Mouse (Mus musculus) forebrain, postnatal 0 days (tissue): ENCODE results near the gene Arnt2. TPM values are rescaled to one million over a fixed set of nuclear protein-coding genes. Genes with fewer than 3 reads are reported as not detected.

ENCODE experiments used
- ATAC-seq: fragments of 200-750 bp; cut with Nextera tagmentation; 2 replicates; pipeline ENCODE4 v1.8.0; 2017; ENCODE audit warnings: mild to moderate bottlenecking, moderate library complexity
- DNase-seq: peaks from one replicate; pipeline ENCODE4 v3.0.0-alpha.2; 2015
- H3K27ac ChIP-seq: fragments of 300-500 bp; sonication (generic); 2 replicates; pipeline ENCODE4 v1.5.1; 2014; ENCODE audit warnings: low read depth, mild to moderate bottlenecking, antibody characterized with exemption, low read length, moderate library complexity, mixed read lengths
- H3K27me3 ChIP-seq: fragments of 300-500 bp; sonication (generic); 2 replicates; pipeline ENCODE4 v1.6.1; 2014; ENCODE audit warnings: mild to moderate bottlenecking, low read length, mixed read lengths; ENCODE audit not compliant: insufficient read depth
- H3K36me3 ChIP-seq: fragments of 300-500 bp; sonication (generic); 2 replicates; pipeline ENCODE4 v1.6.1; 2014; ENCODE audit warnings: mild to moderate bottlenecking, moderate library complexity; ENCODE audit not compliant: insufficient read depth
- H3K4me1 ChIP-seq: fragments of 300-500 bp; sonication (generic); 2 replicates; pipeline ENCODE4 v1.6.1; 2014; ENCODE audit warnings: antibody characterized with exemption; ENCODE audit not compliant: insufficient read depth
- H3K4me2 ChIP-seq: fragments of 300-500 bp; sonication (generic); 2 replicates; pipeline ENCODE4 v1.6.1; 2014; ENCODE audit warnings: low read depth, mild to moderate bottlenecking, moderate library complexity
- H3K4me3 ChIP-seq: fragments of 300-500 bp; sonication (generic); 2 replicates; pipeline ENCODE4 v1.5.1; 2014; ENCODE audit warnings: low read depth, low read length, mixed read lengths
- H3K9ac ChIP-seq: fragments of 300-500 bp; sonication (generic); 2 replicates; pipeline ENCODE4 v1.6.1; 2014; ENCODE audit warnings: mild to moderate bottlenecking
- H3K9me3 ChIP-seq: fragments of 300-500 bp; sonication (generic); 2 replicates; pipeline ENCODE4 v1.6.1; 2016; ENCODE audit warnings: low read length
- CTCF ChIP-seq: sonication (generic); IDR thresholded peaks from 2 replicates; pipeline ENCODE4 v1.5.1; 2016; ENCODE audit warnings: antibody characterized with exemption, control low read depth, low read depth
- WGBS: fragments of 180-500 bp; shearing (Covaris S2); extraction: QIAGEN DNeasy Blood & Tissue Kit; methylation state at CpG from one replicate; pipeline ENCODE4 v1.1.7; 2014; 5-methylcytosine and 5-hydroxymethylcytosine counted together
- polyA plus RNA-seq: library from polyadenylated mRNA; unstranded; fragments of >200 nt; fragmentation: Nextera tagmentation; extraction: Ambion mirVana; gene quantifications from 2 replicates; pipeline ENCODE4 v1.2.1, GENCODE M21; 2015
- total RNA-seq: library from RNA; depleted of rRNA; stranded (reverse); fragments of >200 nt; gene quantifications from 2 replicates; pipeline ENCODE4 v1.2.3, GENCODE M21; 2014; rRNA removed

Gene Arnt2
- total RNA-seq (113 and 138 TPM in 2 replicates), polyA plus RNA-seq (50.3 and 61.9 TPM in 2 replicates)

GRCm38 (mm10) chr7:84409896-84410521 lies at the start of gene Arnt2:
Gene Arnt2 (minus strand): TSS chr7:84410176.
- Histone ChIP-seq H3K4me1 (peaks cover 28% of the 10 kb centered on the region), H3K9me3 (no peaks in the 10 kb centered on the region), H3K36me3 (no peaks in the 10 kb centered on the region), H3K4me3 (peak within 1 kb of the TSS; percentile 71), H3K4me2 (peak within 1 kb of the TSS; percentile 86), H3K27ac (peak within 1 kb of the TSS; percentile 96), H3K27me3 (no peaks in the 10 kb centered on the region), H3K9ac (peak within 1 kb of the TSS; percentile 98)
- ATAC-seq (peak; percentile 93), DNase-seq (peak; percentile 90)
- WGBS = under 1% methylated on average over 55 of the region's 69 CpGs
- peak; percentile 25; the same call in 1 of the 2 replicates for TF ChIP-seq CTCF

- no peak overlapping the region for H3K4me2 ChIP-seq
- no peak for TF ChIP-seq CTCF
- no peaks in the 10 kb centered on the region for H3K36me3 ChIP-seq
- H3K4me3 ChIP-seq = no peak overlapping the region
- H3K4me1 ChIP-seq = no peaks in the 10 kb centered on the region
- H3K9me3 ChIP-seq = no peaks in the 10 kb centered on the region
- no peak overlapping the region for H3K9ac ChIP-seq
- no peak overlapping the region for H3K27ac ChIP-seq
- H3K27me3 ChIP-seq = no peaks in the 10 kb centered on the region
- DNase-seq = no peak
- no peak for ATAC-seq
Measured at GRCm38 (mm10) chr7:84451681-84452080, 41.7 kb upstream of the Arnt2 start.

- DNase-seq = peak; percentile 63
- 25% methylated on average over 2 of the region's 2 CpGs for WGBS
- no peaks in the 10 kb centered on the region for H3K4me1 ChIP-seq
- H3K27me3 ChIP-seq = no peaks in the 10 kb centered on the region
- H3K4me2 ChIP-seq = no peak overlapping the region
- H3K36me3 ChIP-seq = no peaks in the 10 kb centered on the region
- no peak overlapping the region for H3K9ac ChIP-seq
- no peaks in the 10 kb centered on the region for H3K9me3 ChIP-seq
- peak; percentile 92 for ATAC-seq
- no peak for TF ChIP-seq CTCF
- no peak overlapping the region for H3K4me3 ChIP-seq
- no peak overlapping the region for H3K27ac ChIP-seq
Measured at GRCm38 (mm10) chr7:84449066-84449465, 39.1 kb upstream of the Arnt2 start.

- Histone ChIP-seq H3K4me3 (no peak overlapping the region), H3K4me1 (no peaks in the 10 kb centered on the region), H3K9ac (no peak overlapping the region), H3K4me2 (no peak overlapping the region), H3K27me3 (no peaks in the 10 kb centered on the region), H3K27ac (no peak overlapping the region), H3K36me3 (no peaks in the 10 kb centered on the region), H3K9me3 (no peaks in the 10 kb centered on the region)
- DNase-seq (no peak), ATAC-seq (no peak)
- TF ChIP-seq CTCF = no peak
Measured at GRCm38 (mm10) chr7:84448512-84448911, 38.5 kb upstream of the Arnt2 start.

- no peak overlapping the region for H3K4me3 ChIP-seq
- H3K4me1 ChIP-seq = no peaks in the 10 kb centered on the region
- H3K9me3 ChIP-seq = no peaks in the 10 kb centered on the region
- no peak overlapping the region for H3K4me2 ChIP-seq
- H3K36me3 ChIP-seq = no peaks in the 10 kb centered on the region
- no peaks in the 10 kb centered on the region for H3K27me3 ChIP-seq
- no peak for TF ChIP-seq CTCF
- ATAC-seq (no peak), DNase-seq (no peak)
- H3K27ac ChIP-seq = no peak overlapping the region
- 61% methylated on average over 5 of the region's 5 CpGs for WGBS
- no peak overlapping the region for H3K9ac ChIP-seq
Measured at GRCm38 (mm10) chr7:84447740-84448435, 37.9 kb upstream of the Arnt2 start.

- Histone ChIP-seq H3K27ac (no peak overlapping the region), H3K27me3 (no peaks in the 10 kb centered on the region), H3K4me3 (no peak overlapping the region), H3K9ac (no peak overlapping the region), H3K4me1 (no peaks in the 10 kb centered on the region), H3K9me3 (no peaks in the 10 kb centered on the region), H3K36me3 (no peaks in the 10 kb centered on the region), H3K4me2 (no peak overlapping the region)
- 15% methylated on average over 4 of the region's 4 CpGs for WGBS
- DNase-seq (peak; percentile 79), ATAC-seq (peak; percentile 55; the same call in 1 of the 2 replicates)
- TF ChIP-seq CTCF = peak; percentile 94
Measured at GRCm38 (mm10) chr7:84447060-84447459, 37.1 kb upstream of the Arnt2 start.

GRCm38 (mm10) chr7:84442343-84442911 lies 32.5 kb upstream of the Arnt2 start:
- Histone ChIP-seq H3K4me3 (no peak overlapping the region), H3K27me3 (no peaks in the 10 kb centered on the region), H3K4me1 (no peaks in the 10 kb centered on the region), H3K4me2 (no peak overlapping the region), H3K9me3 (no peaks in the 10 kb centered on the region), H3K27ac (no peak overlapping the region), H3K36me3 (no peaks in the 10 kb centered on the region), H3K9ac (no peak overlapping the region)
- WGBS = 80% methylated on average over 2 of the region's 2 CpGs
- no peak for DNase-seq
- no peak for ATAC-seq
- TF ChIP-seq CTCF = no peak
